Mouse (Mus musculus) heart, postnatal 0 days (tissue): ENCODE results near the gene Mmp28.

Experiments used
- CTCF ChIP-seq: IDR thresholded peaks from 2 replicates; pipeline ENCODE4 v1.5.1; 2016; ENCODE audit warnings: antibody characterized with exemption, control low read depth, low read depth
- EP300 ChIP-seq: IDR thresholded peaks from 2 replicates; pipeline ENCODE4 v1.6.1; 2016; ENCODE audit warnings: antibody characterized with exemption, low read depth

GRCm38 (mm10) chr11:83468765-83469164 lies 5.9 kb upstream of the Mmp28 start:
- no peak for TF ChIP-seq CTCF
- TF ChIP-seq EP300 = no peak
